Mouse (Mus musculus) heart, postnatal 0 days (tissue): ENCODE results near the gene Ermp1. TPM values are rescaled to one million over a fixed set of nuclear protein-coding genes. Genes with fewer than 3 reads are reported as not detected.
A peak's percentile ranks its signal among the peaks of the same experiment; 100 is the strongest.

ENCODE experiments used
- ATAC-seq: fragments of 200-750 bp; cut with Nextera tagmentation; 2 replicates; pipeline ENCODE4 v1.8.0; 2017; ENCODE audit warnings: low read depth, moderate number of reproducible peaks, moderate library complexity; ENCODE audit not compliant: insufficient read depth
- DNase-seq: peaks from one replicate; pipeline ENCODE4 v3.0.0-alpha.2; 2016; ENCODE audit warnings: low spot score
- H3K27ac ChIP-seq: fragments of 300-500 bp; sonication (generic); 2 replicates; pipeline ENCODE4 v1.5.1; 2014; ENCODE audit warnings: low read depth, mild to moderate bottlenecking
- H3K27me3 ChIP-seq: fragments of 300-500 bp; sonication (generic); 2 replicates; pipeline ENCODE4 v1.6.1; 2014; ENCODE audit warnings: low read length, mixed read lengths; ENCODE audit not compliant: control insufficient read depth, insufficient read depth
- H3K36me3 ChIP-seq: fragments of 300-500 bp; sonication (generic); replicated peaks from 2 replicates; pipeline ENCODE4 v1.6.1; 2014; ENCODE audit warnings: low read length, mixed read lengths; ENCODE audit not compliant: control insufficient read depth, insufficient read depth
- H3K4me1 ChIP-seq: fragments of 300-500 bp; sonication (generic); 2 replicates; pipeline ENCODE4 v1.6.1; 2014; ENCODE audit warnings: antibody characterized with exemption; ENCODE audit not compliant: control insufficient read depth, insufficient read depth
- H3K4me2 ChIP-seq: fragments of 300-500 bp; sonication (generic); 2 replicates; pipeline ENCODE4 v1.6.1; 2014; ENCODE audit warnings: low read depth, mild to moderate bottlenecking, low read length, moderate library complexity
- H3K4me3 ChIP-seq: fragments of 300-500 bp; sonication (generic); 2 replicates; pipeline ENCODE4 v1.5.1; 2014; ENCODE audit warnings: low read depth, low read length
- H3K9ac ChIP-seq: fragments of 300-500 bp; sonication (generic); replicated peaks from 2 replicates; pipeline ENCODE4 v1.6.1; 2014; ENCODE audit warnings: low read depth, low read length, mixed read lengths
- H3K9me3 ChIP-seq: fragments of 300-500 bp; sonication (generic); replicated peaks from 2 replicates; pipeline ENCODE4 v1.6.1; 2016; ENCODE audit warnings: low read length; ENCODE audit not compliant: control insufficient read depth
- CTCF ChIP-seq: IDR thresholded peaks from 2 replicates; pipeline ENCODE4 v1.5.1; 2016; ENCODE audit warnings: antibody characterized with exemption, control low read depth, low read depth
- EP300 ChIP-seq: IDR thresholded peaks from 2 replicates; pipeline ENCODE4 v1.6.1; 2016; ENCODE audit warnings: antibody characterized with exemption, low read depth
- WGBS: fragments of 180-500 bp; shearing (Covaris S2); extraction: QIAGEN DNeasy Blood & Tissue Kit; methylation state at CpG from one replicate; pipeline ENCODE4 v1.1.7; 2014; 5-methylcytosine and 5-hydroxymethylcytosine counted together
- polyA plus RNA-seq: library from polyadenylated mRNA; unstranded; fragments of >200 nt; fragmentation: Nextera tagmentation; extraction: Ambion mirVana; gene quantifications from 2 replicates; pipeline ENCODE4 v1.2.1, GENCODE M21; 2015
- total RNA-seq: library from RNA; depleted of rRNA; stranded (reverse); fragments of >200 nt; gene quantifications from 2 replicates; pipeline ENCODE4 v1.2.3, GENCODE M21; 2014; ENCODE audit warnings: low replicate concordance

The Ermp1 gene
- total and polyA plus RNA-seq, 2 experiments from 2014 or later: 3.1 to 24.4 TPM

- TF ChIP-seq CTCF (no peak), EP300 (no peak)
- H3K4me1 ChIP-seq: peaks cover 7% of the 10 kb centered on the region; the same call in 1 of the 2 replicates
- WGBS: 18% methylated on average over 10 of the region's 10 CpGs
- H3K4me2 ChIP-seq: 0 out of 2 replicates have a peak overlapping the region, but pooled peaks have one; percentile 6
- no peak overlapping the region for H3K4me3 ChIP-seq
- H3K9ac ChIP-seq: no peak overlapping the region
- no peak overlapping the region for H3K27ac ChIP-seq
- peak; percentile 81 for ATAC-seq
- H3K27me3 ChIP-seq: peaks cover 14% of the 10 kb centered on the region; the same call in 1 of the 2 replicates
- H3K36me3 ChIP-seq: peaks cover 31% of the 10 kb centered on the region
- peak; percentile 43 for DNase-seq
- H3K9me3 ChIP-seq: no peaks in the 10 kb centered on the region
Measured at GRCm38 (mm10) chr19:29610907-29611306, 37.3 kb downstream of the Ermp1 start.

GRCm38 (mm10) chr19:29608212-29608611 is 40.0 kb downstream of the Ermp1 start:
- ATAC-seq: no peak
- 77% methylated on average over 4 of the region's 4 CpGs for WGBS
- Histone ChIP-seq H3K36me3 (peaks cover 30% of the 10 kb centered on the region), H3K4me3 (no peak overlapping the region), H3K4me1 (peaks cover 7% of the 10 kb centered on the region; the same call in 1 of the 2 replicates), H3K9me3 (no peaks in the 10 kb centered on the region), H3K27me3 (peaks cover 9% of the 10 kb centered on the region; the same call in 1 of the 2 replicates), H3K4me2 (no peak overlapping the region), H3K27ac (no peak overlapping the region), H3K9ac (no peak overlapping the region)
- no peak for TF ChIP-seq CTCF
- TF ChIP-seq EP300: no peak
- DNase-seq: no peak

GRCm38 (mm10) chr19:29607521-29607920 is 40.7 kb downstream of the Ermp1 start:
- no peak for DNase-seq
- TF ChIP-seq EP300 (no peak), CTCF (no peak)
- Histone ChIP-seq H3K27me3 (0 out of 2 replicates have a peak, but pooled peaks cover 3% of the 10 kb centered on the region), H3K27ac (no peak overlapping the region), H3K4me3 (no peak overlapping the region), H3K36me3 (peaks cover 29% of the 10 kb centered on the region), H3K9me3 (no peaks in the 10 kb centered on the region), H3K9ac (no peak overlapping the region), H3K4me2 (no peak overlapping the region), H3K4me1 (peaks cover 7% of the 10 kb centered on the region; the same call in 1 of the 2 replicates)
- 89% methylated on average over 4 of the region's 4 CpGs for WGBS
- ATAC-seq: no peak

GRCm38 (mm10) chr19:29604653-29605052 is 43.6 kb downstream of the Ermp1 start:
- H3K27ac ChIP-seq: no peak overlapping the region
- no peak for DNase-seq
- no peaks in the 10 kb centered on the region for H3K27me3 ChIP-seq
- TF ChIP-seq CTCF (no peak), EP300 (no peak)
- H3K4me1 ChIP-seq: no peaks in the 10 kb centered on the region
- peaks cover 35% of the 10 kb centered on the region for H3K36me3 ChIP-seq
- H3K4me3 ChIP-seq: no peak overlapping the region
- no peaks in the 10 kb centered on the region for H3K9me3 ChIP-seq
- H3K9ac ChIP-seq: no peak overlapping the region
- no peak overlapping the region for H3K4me2 ChIP-seq
- ATAC-seq: no peak
- WGBS: 96% methylated on average over 3 of the region's 3 CpGs

- TF ChIP-seq CTCF: no peak
- no peak for TF ChIP-seq EP300
- H3K9ac ChIP-seq: no peak overlapping the region
- 81% methylated on average over 14 of the region's 14 CpGs for WGBS
Measured at GRCm38 (mm10) chr19:29603548-29604353, 44.5 kb downstream of the Ermp1 start.

More at GRCm38 (mm10) chr19:29603548-29604353, 44.5 kb downstream of the Ermp1 start:
- H3K36me3 ChIP-seq: peaks cover 44% of the 10 kb centered on the region
- no peak overlapping the region for H3K27ac ChIP-seq
- ATAC-seq (no peak), DNase-seq (no peak)
- H3K4me1 ChIP-seq: no peaks in the 10 kb centered on the region
- no peak overlapping the region for H3K4me3 ChIP-seq
- H3K27me3 ChIP-seq: no peaks in the 10 kb centered on the region
- H3K4me2 ChIP-seq: no peak overlapping the region
- no peaks in the 10 kb centered on the region for H3K9me3 ChIP-seq
